Mouse (Mus musculus): ENCODE data around the gene Hoxb6. TPM values are rescaled to one million over a fixed set of nuclear protein-coding genes. Genes with fewer than 3 reads are reported as not detected.
A peak's percentile ranks its signal among the peaks of the same experiment; 100 is the strongest.

Gene Hoxb6
- polyA plus RNA-seq, 1 experiment from 2014 or later = 15.9 TPM

DNA sequence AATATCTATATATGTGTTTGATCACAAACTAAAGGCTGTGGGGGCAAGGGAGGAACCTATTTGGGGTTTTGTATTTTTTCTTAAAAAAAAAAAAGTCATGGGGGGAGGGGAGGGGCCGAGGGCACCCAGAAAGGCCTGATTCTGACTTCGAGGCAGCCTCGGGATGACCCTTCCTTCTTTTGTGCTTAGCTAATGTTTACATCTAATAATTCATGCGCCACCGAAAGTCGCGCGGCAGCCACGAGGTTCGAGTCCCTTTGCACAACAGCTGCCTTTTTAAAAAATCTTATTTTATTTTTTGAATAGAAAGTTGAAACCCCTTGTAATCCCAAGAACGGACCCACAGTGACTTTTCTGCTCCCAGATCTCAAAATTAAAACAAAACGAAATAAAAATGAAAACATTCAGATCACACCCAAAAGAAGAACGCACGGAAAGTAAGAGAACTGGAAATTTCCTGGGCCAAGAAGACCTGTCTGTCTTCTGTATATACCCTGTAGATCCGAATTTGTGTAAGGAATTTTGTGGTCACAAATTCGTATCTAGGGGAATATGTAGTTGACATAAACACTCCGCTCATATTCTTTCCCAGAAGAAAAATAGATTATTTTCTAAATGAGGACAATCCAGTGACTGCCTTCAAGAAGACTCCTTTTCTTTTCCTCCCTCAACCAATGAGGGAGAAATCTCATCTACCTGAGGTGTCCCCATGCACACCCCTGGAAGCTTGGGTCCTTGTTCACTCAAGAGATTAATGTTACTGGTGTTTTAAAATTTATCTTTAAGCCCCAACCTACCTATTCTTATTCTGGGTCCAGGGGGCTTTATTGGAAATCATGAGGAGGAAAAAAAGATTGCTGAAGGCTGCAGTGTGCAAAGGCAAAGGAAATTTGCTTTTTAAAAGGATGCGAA, 24.7 kb downstream of the Hoxb6 start:
- peak overlapping the region; percentile 58 for H3K9ac ChIP-seq (ENCODE audit: low read depth, low read length)
- 2% methylated on average over 18 of the region's 18 CpGs for WGBS
- no peaks in the 10 kb centered on the region for H3K36me3 ChIP-seq (ENCODE audit: control insufficient read depth, insufficient read depth, low read length)
- H3K27ac ChIP-seq (ENCODE audit: low read depth, low read length) = peak overlapping the region; percentile 98
- DNase-seq (ENCODE audit: low spot score) (no peak), ATAC-seq (ENCODE audit: low FRiP score) (no peak)
- H3K4me2 ChIP-seq (replicated peaks; ENCODE audit: low read depth, low read length) = peak overlapping the region; percentile 64
- no peaks in the 10 kb centered on the region for H3K9me3 ChIP-seq (ENCODE audit: control insufficient read depth, low read length)
- peak overlapping the region; percentile 63 for H3K4me3 ChIP-seq (ENCODE audit: low read depth, low read length)
- H3K4me1 ChIP-seq (replicated peaks; ENCODE audit: control insufficient read depth, insufficient read depth, low read length) = no peaks in the 10 kb centered on the region
- H3K27me3 ChIP-seq (ENCODE audit: control insufficient read depth, insufficient read depth, low read length) = peaks cover 87% of the 10 kb centered on the region

DNA sequence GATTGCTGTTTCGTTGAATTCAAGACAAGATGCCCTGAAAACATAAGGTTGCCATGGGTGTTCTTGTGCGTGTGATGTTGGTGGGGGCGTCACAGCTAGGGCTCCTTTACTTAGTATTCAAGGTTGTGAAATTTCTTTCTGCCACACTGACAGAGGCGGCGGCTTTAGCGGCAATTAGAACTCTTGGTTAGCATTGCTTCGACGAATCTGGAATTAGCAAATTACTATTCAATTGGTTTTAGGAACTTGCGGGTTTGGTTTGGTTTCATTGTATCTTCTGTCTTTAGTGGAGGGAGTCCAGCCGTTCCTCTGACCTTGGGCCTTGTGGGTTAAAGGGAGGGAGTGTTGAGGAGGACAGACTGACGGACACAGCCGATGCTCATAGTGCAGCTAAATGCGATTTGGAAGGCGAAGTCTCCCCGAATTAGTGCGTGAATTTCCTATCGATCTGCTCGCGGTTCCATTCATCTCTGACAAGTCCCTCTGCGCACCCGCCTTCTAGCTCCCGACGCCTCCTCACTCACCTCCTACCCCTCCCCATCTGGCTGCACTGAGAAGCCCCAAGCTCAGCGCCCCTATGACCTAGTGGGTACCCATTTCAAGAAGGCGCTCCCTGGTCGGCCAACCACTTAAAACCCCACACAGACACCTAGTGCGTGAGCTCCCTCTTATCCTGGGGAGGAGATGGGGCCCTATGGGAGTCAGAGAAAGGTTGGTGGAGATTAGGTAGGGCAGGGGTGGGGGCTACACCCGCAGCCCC, 25.5 kb downstream of the Hoxb6 start, which contains the start of gene Hoxb4:
Hoxb4 (plus strand) TSS at position 660 of the 760 bp plus-strand sequence.
- H3K27me3 ChIP-seq (ENCODE audit: control insufficient read depth, insufficient read depth, low read length) = peaks cover 82% of the 10 kb centered on the region
- peak within 1 kb of the TSS; percentile 87 for H3K9ac ChIP-seq (ENCODE audit: low read depth, low read length)
- H3K4me1 ChIP-seq (replicated peaks; ENCODE audit: control insufficient read depth, insufficient read depth, low read length) = no peaks in the 10 kb centered on the region
- H3K9me3 ChIP-seq (ENCODE audit: control insufficient read depth, low read length) = no peaks in the 10 kb centered on the region
- WGBS = 2% methylated on average over 28 of the region's 28 CpGs
- no peaks in the 10 kb centered on the region for H3K36me3 ChIP-seq (ENCODE audit: control insufficient read depth, insufficient read depth, low read length)
- DNase-seq (ENCODE audit: low spot score) (no peak), ATAC-seq (ENCODE audit: low FRiP score) (peak; percentile 53)
- peak within 1 kb of the TSS; percentile 63 for H3K4me3 ChIP-seq (ENCODE audit: low read depth, low read length)
- H3K4me2 ChIP-seq (replicated peaks; ENCODE audit: low read depth, low read length) = peak within 1 kb of the TSS; percentile 64
- peak within 1 kb of the TSS; percentile 98 for H3K27ac ChIP-seq (ENCODE audit: low read depth, low read length)

DNA sequence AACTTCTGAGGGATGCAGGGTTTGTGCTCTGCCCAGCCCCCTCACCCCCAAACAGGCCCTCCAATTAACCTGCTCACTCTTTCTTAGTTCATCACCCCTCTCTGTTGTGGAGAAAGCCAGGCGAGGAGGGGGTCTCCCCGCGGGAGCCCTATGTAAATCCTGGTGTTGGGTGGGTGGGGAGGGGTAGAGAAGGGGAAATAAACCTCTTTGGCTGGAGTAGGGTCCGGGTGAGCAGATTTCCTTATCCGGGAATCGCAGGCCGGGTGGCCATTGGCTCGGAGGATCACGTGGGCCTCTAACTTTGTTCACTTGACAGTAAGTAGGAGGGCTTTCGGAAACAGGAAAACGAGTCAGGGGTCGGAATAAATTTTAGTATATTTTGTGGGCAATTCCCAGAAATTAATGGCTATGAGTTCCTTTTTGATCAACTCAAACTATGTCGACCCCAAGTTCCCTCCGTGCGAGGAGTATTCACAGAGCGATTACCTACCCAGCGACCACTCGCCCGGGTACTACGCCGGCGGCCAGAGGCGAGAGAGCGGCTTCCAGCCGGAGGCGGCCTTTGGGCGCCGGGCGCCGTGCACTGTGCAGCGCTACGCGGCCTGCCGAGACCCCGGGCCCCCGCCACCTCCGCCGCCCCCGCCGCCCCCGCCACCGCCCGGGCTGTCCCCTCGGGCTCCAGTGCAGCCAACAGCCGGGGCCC, 26.2 kb downstream of the Hoxb6 start:
- no peaks in the 10 kb centered on the region for H3K36me3 ChIP-seq (ENCODE audit: control insufficient read depth, insufficient read depth, low read length)
- H3K4me1 ChIP-seq (replicated peaks; ENCODE audit: control insufficient read depth, insufficient read depth, low read length) = no peaks in the 10 kb centered on the region
- DNase-seq (ENCODE audit: low spot score) (no peak), ATAC-seq (ENCODE audit: low FRiP score) (peak; percentile 74)
- peak overlapping the region; percentile 87 for H3K9ac ChIP-seq (ENCODE audit: low read depth, low read length)
- H3K27ac ChIP-seq (ENCODE audit: low read depth, low read length) = peak overlapping the region; percentile 98
- peak overlapping the region; percentile 63 for H3K4me3 ChIP-seq (ENCODE audit: low read depth, low read length)
- peak overlapping the region; percentile 64 for H3K4me2 ChIP-seq (replicated peaks; ENCODE audit: low read depth, low read length)
- H3K9me3 ChIP-seq (ENCODE audit: control insufficient read depth, low read length) = no peaks in the 10 kb centered on the region
- under 1% methylated on average over 44 of the region's 45 CpGs for WGBS
- H3K27me3 ChIP-seq (ENCODE audit: control insufficient read depth, insufficient read depth, low read length) = peaks cover 78% of the 10 kb centered on the region

DNA sequence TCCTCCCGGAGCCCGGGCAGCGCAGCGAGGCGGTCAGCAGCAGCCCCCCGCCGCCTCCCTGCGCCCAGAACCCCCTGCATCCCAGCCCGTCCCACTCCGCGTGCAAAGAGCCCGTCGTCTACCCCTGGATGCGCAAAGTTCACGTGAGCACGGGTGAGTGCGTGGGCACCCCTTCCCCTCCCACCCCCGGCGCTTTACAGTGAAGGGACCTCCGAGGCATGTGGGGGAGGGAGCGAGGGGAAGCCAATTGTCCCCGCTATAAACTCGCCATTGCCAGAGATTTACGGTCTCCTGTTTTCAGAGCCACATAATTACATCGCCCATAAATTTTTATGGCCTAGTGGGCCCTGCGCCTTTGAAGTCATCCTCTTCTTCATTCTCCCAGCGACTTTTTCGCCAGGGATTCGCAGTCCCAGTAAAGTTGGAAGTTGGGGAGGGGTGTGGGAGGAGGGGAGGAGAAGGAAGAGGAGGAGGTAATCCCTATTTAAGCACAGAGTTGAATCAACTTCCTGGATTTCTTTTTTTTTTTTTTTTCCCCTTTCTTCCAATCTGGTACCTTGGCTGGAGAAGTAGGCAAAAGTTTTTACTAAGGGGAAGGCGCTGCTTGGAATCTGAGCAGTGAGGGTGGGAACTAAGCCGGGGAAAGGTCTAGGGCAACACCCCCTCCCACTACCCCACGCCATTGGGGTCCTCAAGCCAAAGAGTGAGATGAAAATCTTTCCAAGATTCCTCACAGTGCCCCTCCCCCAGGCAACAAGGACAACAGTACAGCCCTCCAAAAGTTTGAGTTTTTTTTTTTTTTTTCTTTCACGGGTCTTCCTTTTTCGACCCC, 27.0 kb downstream of the Hoxb6 start:
- H3K4me2 ChIP-seq (replicated peaks; ENCODE audit: low read depth, low read length) = peak overlapping the region; percentile 64
- WGBS = under 1% methylated on average over 32 of the region's 34 CpGs
- peaks cover 75% of the 10 kb centered on the region for H3K27me3 ChIP-seq (ENCODE audit: control insufficient read depth, insufficient read depth, low read length)
- no peaks in the 10 kb centered on the region for H3K36me3 ChIP-seq (ENCODE audit: control insufficient read depth, insufficient read depth, low read length)
- H3K4me3 ChIP-seq (ENCODE audit: low read depth, low read length) = peak overlapping the region; percentile 63
- H3K27ac ChIP-seq (ENCODE audit: low read depth, low read length) = peak overlapping the region; percentile 98
- H3K9me3 ChIP-seq (ENCODE audit: control insufficient read depth, low read length) = no peaks in the 10 kb centered on the region
- DNase-seq (ENCODE audit: low spot score) (no peak), ATAC-seq (ENCODE audit: low FRiP score) (peak; percentile 62)
- H3K9ac ChIP-seq (ENCODE audit: low read depth, low read length) = peak overlapping the region; percentile 87
- H3K4me1 ChIP-seq (replicated peaks; ENCODE audit: control insufficient read depth, insufficient read depth, low read length) = no peaks in the 10 kb centered on the region

DNA sequence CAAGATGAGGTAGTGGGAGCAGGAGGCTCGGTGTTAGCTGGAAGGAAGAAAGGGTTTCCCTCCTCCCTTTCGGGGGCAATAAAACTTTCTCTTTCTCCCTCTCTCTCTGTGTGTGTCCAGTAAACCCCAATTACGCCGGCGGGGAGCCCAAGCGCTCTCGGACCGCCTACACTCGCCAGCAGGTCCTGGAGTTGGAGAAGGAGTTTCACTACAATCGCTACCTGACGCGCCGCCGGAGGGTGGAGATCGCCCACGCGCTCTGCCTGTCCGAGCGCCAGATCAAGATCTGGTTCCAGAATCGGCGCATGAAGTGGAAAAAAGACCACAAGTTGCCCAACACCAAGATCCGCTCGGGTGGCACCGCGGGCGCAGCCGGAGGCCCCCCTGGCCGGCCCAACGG, 27.6 kb downstream of the Hoxb6 start:
- under 1% methylated on average over 29 of the region's 29 CpGs for WGBS
- H3K9me3 ChIP-seq (ENCODE audit: control insufficient read depth, low read length) = no peaks in the 10 kb centered on the region
- no peak for DNase-seq (ENCODE audit: low spot score)
- H3K36me3 ChIP-seq (ENCODE audit: control insufficient read depth, insufficient read depth, low read length) = no peaks in the 10 kb centered on the region
- peak overlapping the region; percentile 87 for H3K9ac ChIP-seq (ENCODE audit: low read depth, low read length)
- H3K27ac ChIP-seq (ENCODE audit: low read depth, low read length) = peak overlapping the region; percentile 98
- H3K27me3 ChIP-seq (ENCODE audit: control insufficient read depth, insufficient read depth, low read length) = peaks cover 73% of the 10 kb centered on the region
- H3K4me1 ChIP-seq (replicated peaks; ENCODE audit: control insufficient read depth, insufficient read depth, low read length) = no peaks in the 10 kb centered on the region
- peak overlapping the region; percentile 64 for H3K4me2 ChIP-seq (replicated peaks; ENCODE audit: low read depth, low read length)
- no peak for ATAC-seq (ENCODE audit: low FRiP score)
- H3K4me3 ChIP-seq (ENCODE audit: low read depth, low read length) = peak overlapping the region; percentile 63

DNA sequence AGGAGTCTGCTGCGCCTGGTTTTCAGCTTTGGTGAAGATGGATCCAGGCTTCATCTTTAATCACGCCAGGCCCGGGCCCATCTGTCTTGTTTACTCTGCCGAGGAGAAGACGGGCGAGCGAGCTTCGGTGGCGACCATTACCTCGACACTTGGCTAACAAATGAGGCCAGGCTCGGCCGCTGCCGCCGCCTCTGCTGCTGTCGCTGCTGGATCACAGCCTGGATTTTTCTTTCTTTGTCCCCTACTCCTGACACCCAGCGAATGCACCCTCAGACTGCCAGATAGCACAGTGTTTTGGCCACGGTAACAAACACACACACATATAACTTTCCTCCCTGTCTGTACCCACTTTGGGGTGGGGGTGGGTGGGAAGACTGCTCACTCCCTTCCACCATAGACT, 28.4 kb downstream of the Hoxb6 start:
- no peaks in the 10 kb centered on the region for H3K4me1 ChIP-seq (replicated peaks; ENCODE audit: control insufficient read depth, insufficient read depth, low read length)
- no peak for ATAC-seq (ENCODE audit: low FRiP score)
- H3K4me2 ChIP-seq (replicated peaks; ENCODE audit: low read depth, low read length) = peak overlapping the region; percentile 64
- H3K36me3 ChIP-seq (ENCODE audit: control insufficient read depth, insufficient read depth, low read length) = no peaks in the 10 kb centered on the region
- H3K9ac ChIP-seq (ENCODE audit: low read depth, low read length) = peak overlapping the region; percentile 87
- H3K27me3 ChIP-seq (ENCODE audit: control insufficient read depth, insufficient read depth, low read length) = peaks cover 73% of the 10 kb centered on the region
- H3K9me3 ChIP-seq (ENCODE audit: control insufficient read depth, low read length) = no peaks in the 10 kb centered on the region
- H3K4me3 ChIP-seq (ENCODE audit: low read depth, low read length) = peak overlapping the region; percentile 63
- H3K27ac ChIP-seq (ENCODE audit: low read depth, low read length) = peak overlapping the region; percentile 98
- no peak for DNase-seq (ENCODE audit: low spot score)
- under 1% methylated on average over 17 of the region's 17 CpGs for WGBS

DNA sequence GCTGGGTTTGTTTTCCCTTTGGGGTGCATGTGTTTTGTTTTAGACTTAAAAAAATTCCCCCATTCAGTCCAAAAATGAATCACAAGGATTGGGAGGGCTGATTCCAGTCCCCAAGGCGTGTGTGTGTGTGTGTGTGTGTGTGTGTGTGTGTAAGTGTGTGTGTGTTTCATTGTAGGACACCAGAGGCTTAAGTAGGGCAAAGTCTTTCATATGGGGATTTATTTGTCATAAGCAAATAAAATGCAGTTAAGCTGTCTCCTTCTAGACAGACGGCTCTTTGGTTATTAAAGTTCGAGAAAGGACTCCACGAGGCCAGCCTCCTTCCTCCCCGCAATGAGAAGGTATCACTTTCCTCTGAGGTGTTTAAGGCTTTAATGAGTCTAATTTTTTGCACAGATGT, 29.6 kb downstream of the Hoxb6 start:
- peak overlapping the region; percentile 35 for H3K4me2 ChIP-seq (replicated peaks; ENCODE audit: low read depth, low read length)
- peak overlapping the region; percentile 98 for H3K27ac ChIP-seq (ENCODE audit: low read depth, low read length)
- no peak for DNase-seq (ENCODE audit: low spot score)
- H3K9me3 ChIP-seq (ENCODE audit: control insufficient read depth, low read length) = no peaks in the 10 kb centered on the region
- WGBS = 9% methylated on average over 5 of the region's 5 CpGs
- no peaks in the 10 kb centered on the region for H3K4me1 ChIP-seq (replicated peaks; ENCODE audit: control insufficient read depth, insufficient read depth, low read length)
- H3K36me3 ChIP-seq (ENCODE audit: control insufficient read depth, insufficient read depth, low read length) = no peaks in the 10 kb centered on the region
- H3K4me3 ChIP-seq (ENCODE audit: low read depth, low read length) = peak overlapping the region; percentile 63
- H3K27me3 ChIP-seq (ENCODE audit: control insufficient read depth, insufficient read depth, low read length) = peaks cover 76% of the 10 kb centered on the region
- peak overlapping the region; percentile 87; the same call in 1 of the 2 replicates for H3K9ac ChIP-seq (ENCODE audit: low read depth, low read length)
- ATAC-seq (ENCODE audit: low FRiP score) = no peak

DNA sequence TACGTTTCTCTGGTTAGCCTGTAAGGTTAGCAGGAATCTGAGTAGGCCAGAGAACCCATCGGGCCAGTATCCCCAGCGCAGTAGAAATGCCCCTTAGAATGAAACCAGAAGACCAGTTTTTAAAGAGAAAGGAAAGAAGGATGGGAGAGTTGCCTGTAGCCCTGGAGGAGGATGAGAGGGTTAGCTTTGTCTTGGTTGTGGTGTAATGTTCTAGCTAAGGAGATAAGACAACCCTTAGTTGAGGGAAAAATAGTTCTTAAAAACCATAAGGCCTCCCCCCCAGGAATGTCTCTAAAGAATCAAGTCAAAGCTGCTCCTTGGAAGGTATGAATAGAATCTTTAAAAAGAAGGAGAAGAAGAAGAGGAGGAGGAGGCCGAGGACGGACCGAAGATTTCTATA, 30.5 kb downstream of the Hoxb6 start:
- H3K4me2 ChIP-seq (replicated peaks; ENCODE audit: low read depth, low read length) = peak overlapping the region; percentile 35
- ATAC-seq (ENCODE audit: low FRiP score) (no peak), DNase-seq (ENCODE audit: low spot score) (no peak)
- H3K27ac ChIP-seq (ENCODE audit: low read depth, low read length) = peak overlapping the region; percentile 98
- peak overlapping the region; percentile 56 for H3K4me3 ChIP-seq (ENCODE audit: low read depth, low read length)
- H3K36me3 ChIP-seq (ENCODE audit: control insufficient read depth, insufficient read depth, low read length) = no peaks in the 10 kb centered on the region
- H3K27me3 ChIP-seq (ENCODE audit: control insufficient read depth, insufficient read depth, low read length) = peaks cover 83% of the 10 kb centered on the region
- H3K9ac ChIP-seq (ENCODE audit: low read depth, low read length) = peak overlapping the region; percentile 95
- H3K9me3 ChIP-seq (ENCODE audit: control insufficient read depth, low read length) = no peaks in the 10 kb centered on the region
- H3K4me1 ChIP-seq (replicated peaks; ENCODE audit: control insufficient read depth, insufficient read depth, low read length) = no peaks in the 10 kb centered on the region
- WGBS = 8% methylated on average over 6 of the region's 6 CpGs

Measured in hindbrain, embryonic 11.5 days (tissue).